Mouse (Mus musculus): ENCODE results near the gene Them5. TPM values are rescaled to one million over a fixed set of nuclear protein-coding genes. Genes with fewer than 3 reads are reported as not detected.

The Them5 gene
- polyA plus RNA-seq (2017; shearing (Covaris generic)) = not detected

DNA sequence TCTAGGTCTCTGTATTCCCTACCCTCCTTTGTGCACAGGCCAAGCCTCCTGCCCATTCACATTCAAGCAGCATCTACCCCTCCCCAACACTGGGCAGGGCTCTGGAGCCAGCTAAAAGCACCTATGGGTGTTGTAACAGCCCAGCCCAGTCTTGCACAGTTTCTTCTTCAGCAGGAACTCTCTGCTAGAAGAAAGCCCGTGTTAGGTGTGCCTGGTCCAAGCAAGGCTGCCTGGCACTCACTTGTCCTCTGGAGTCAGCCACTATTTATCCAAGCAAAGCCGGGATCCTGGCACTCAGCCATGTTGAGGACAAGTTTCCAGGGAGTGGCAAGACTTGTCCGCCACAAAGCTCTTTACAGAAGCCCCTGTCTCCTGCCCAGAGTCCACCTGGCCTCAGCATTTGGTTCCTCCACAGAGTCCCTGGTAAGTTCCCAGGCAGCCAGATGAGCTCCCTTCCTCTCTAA is at the start of gene Them5:
Them5 (plus strand) TSS at position 141 of the 464 bp plus-strand sequence.
- no peak for ATAC-seq

DNA sequence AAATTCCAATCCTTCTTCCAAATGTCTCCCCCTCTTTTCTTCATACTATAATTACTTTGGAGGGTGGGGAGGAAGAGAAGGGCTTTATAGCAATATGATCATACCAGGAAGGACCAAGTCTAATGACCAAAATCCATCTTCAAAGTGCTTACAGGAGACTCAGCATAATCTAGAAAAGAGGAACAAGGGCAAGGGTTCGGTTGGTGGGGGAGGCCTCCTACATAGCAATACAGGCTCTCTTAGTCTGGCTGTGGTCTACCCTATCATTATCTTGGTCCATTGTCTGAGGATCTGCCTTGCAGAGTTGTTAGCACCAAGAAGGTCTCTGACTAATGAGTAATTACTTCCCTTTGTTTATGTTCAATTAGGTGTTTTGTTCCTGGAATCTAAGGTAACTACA is 36.4 kb upstream of the Them5 start:
- no peak for ATAC-seq

GRCm38 (mm10) chr3:94306975-94307374 is 34.9 kb upstream of the Them5 start:
- ATAC-seq = no peak

DNA sequence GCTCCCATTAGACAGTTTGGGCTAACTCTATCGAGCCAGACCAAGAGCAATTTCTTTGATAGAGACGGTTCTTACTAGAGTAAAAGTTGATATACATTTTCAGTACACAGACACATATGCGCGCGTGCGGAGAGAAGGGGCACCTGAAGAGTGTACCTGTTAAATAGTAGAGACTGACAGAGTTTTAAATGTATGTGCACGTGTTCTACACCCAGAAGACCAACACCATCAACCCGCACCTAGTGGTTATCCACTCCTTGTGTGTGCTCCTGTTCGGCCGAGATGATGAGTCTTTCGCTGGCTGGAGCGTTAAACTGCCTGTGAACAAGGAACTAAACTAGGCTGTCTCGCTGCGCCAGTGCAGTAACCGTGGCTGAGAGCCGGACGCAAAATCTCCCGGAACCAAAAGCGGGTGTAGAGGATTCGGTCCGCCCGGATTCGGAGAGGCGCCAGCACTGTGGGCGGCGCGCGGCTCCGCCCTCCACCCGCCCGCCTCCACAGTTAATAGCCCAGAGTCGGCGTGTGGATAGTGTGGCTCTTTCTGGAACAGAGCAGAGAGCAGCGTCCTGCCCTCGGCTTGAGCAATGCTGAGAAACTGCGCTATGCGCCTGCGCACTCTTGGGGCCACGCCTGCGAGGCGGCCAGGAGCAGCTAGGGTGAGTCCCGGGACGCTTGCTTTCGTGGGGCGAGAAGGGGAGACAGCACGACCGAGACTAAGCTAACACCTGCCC is 32.1 kb upstream of the Them5 start, which contains the start of gene Them4:
Them4 (plus strand) TSS at position 457 of the 731 bp plus-strand sequence.
- ATAC-seq = peak; percentile 98

GRCm38 (mm10) chr3:94310491-94310890 is 31.4 kb upstream of the Them5 start:
- ATAC-seq = no peak

- no peak for ATAC-seq
These were observed 31.0 kb upstream of the Them5 start for GRCm38 (mm10) chr3:94310911-94311310.

GRCm38 (mm10) chr3:94311376-94311775 is 30.5 kb upstream of the Them5 start:
- no peak for ATAC-seq

- no peak for ATAC-seq
These were observed 13.2 kb upstream of the Them5 start for GRCm38 (mm10) chr3:94328681-94329080.

- no peak for ATAC-seq
These were observed 7.5 kb upstream of the Them5 start for GRCm38 (mm10) chr3:94334442-94334841.

GRCm38 (mm10) chr3:94338522-94338921 is 3.4 kb upstream of the Them5 start:
- ATAC-seq = no peak

GRCm38 (mm10) chr3:94342552-94342951 is 653 bp downstream of the Them5 start:
- no peak for ATAC-seq

DNA sequence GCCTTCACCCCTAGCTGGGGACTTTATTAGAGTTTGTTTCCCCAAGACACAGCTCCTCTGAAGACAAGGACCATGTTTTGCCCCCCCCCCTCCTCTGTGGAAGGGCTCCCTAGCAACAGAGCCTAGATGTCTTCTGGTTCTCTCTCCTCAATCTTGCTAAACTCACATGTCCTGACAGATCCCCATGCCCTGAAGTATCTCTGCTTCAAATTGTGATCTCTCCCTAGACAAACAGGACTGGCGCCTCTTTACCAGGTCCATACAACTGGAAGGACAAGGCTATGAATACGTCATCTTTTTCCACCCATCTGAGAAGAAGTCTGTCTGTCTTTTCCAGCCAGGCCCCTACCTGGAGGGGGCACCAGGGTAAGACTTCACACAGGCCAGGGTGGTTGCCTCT is 2.3 kb downstream of the Them5 start:
- no peak for ATAC-seq

- no peak for ATAC-seq
These were observed 3.0 kb downstream of the Them5 start for GRCm38 (mm10) chr3:94344897-94345296.

DNA sequence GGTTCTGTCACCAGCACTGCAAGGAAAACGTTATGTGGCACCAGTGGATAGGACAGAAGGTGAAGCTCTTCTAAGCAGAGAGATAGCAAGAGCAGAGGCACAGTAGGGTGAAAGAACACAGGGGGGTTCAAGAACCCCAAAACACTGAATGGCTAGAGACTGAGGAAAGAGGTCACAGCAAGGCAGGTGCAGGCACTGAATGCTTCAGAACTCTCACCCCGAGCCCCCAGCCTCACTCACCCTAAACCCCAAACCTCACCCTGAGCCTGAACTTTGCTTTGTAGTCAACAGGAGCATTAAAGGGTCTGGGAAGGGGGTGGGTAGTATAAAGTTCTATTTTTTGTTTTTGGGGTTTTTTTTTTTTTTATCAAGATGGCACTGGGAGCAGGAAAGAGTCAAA is 6.2 kb downstream of the Them5 start:
- no peak for ATAC-seq

GRCm38 (mm10) chr3:94360812-94361211 is 18.9 kb downstream of the Them5 start:
- no peak for ATAC-seq

DNA sequence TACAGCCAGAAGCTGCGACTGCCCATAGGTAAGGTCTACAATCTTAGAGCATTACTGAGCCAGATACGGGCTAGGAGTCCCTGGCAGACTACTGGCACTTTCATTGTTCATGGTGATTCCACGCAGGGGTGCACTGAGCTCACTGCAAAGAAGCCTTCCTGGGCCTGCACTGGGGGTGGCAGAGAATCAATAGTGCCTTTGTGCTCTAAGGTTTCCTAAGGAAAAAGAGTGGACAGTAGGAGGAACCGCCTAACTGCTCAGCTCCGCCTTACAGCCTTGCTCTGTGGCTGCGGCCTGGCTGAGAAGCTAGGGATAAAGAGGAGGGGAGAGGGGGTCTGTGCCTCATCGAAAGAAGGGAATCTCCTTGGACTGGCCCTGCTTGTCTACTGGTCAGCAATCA is 20.2 kb downstream of the Them5 start, which contains the start of gene C2cd4d:
C2cd4d (plus strand) TSS at position 301 of the 400 bp plus-strand sequence.
- ATAC-seq = no peak

DNA sequence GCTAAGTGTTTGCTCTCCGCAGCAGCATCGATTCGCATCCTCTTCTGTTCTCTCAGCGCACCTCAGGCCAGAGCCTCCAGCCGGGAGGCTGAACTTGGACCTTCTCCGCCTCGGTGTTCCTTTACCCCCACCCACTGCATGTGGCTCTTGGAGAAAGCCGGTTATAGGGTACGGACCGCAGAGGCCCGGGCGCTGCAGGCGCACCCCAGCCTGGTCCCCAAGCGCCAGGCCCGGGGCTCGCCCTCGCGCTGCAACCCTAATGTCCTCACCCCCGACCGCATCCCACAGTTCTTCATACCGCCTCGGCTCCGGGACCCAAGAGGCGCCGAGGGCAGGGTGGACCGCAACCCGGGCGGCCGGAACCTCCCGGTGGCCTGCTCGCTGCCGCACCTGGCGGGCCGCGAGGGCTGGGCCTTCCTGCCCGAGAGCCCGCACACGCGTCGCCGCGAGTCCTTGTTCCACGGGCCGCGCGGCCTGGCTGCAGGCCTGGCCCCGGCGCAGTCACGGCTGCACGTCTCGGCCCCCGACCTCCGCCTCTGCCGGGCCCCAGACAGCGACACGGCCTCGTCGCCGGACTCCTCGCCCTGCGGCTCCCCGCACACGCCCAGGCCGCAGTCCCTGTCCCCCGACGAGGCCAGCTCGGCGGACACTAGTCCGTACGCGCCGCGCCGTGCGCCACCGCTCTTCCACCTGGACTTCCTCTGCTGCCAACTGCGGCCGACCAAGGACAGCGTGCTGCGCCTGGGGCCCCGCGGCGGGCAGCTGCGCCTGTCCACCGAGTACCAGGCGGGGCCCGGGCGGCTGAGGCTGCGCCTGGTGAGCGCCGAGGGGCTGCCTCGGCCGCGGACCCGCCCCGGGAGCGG is 21.6 kb downstream of the Them5 start:
- ATAC-seq = no peak

- ATAC-seq = no peak
These were observed 22.2 kb downstream of the Them5 start for GRCm38 (mm10) chr3:94364154-94364526.

GRCm38 (mm10) chr3:94366761-94367160 is 24.9 kb downstream of the Them5 start:
- peak; percentile 90 for ATAC-seq

DNA sequence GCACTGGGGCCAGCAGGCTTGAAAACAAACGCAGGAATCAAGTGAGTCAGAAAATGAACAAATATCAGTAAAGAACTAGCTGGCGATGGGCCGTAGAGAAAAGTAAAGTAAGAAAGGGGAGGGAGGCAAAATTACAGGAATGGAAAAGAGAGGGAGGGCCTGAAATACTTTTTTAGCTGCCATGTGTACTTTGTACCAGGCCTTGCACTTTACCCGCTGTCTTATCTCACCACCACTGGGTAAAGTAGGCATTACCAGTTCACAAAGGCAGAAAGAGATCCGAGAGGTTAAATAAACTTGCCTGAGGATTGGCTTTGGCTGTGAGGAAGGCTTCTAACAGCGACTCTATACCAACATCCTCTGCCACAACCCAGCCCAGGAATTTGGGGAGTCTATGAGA is 25.6 kb downstream of the Them5 start:
- no peak for ATAC-seq

DNA sequence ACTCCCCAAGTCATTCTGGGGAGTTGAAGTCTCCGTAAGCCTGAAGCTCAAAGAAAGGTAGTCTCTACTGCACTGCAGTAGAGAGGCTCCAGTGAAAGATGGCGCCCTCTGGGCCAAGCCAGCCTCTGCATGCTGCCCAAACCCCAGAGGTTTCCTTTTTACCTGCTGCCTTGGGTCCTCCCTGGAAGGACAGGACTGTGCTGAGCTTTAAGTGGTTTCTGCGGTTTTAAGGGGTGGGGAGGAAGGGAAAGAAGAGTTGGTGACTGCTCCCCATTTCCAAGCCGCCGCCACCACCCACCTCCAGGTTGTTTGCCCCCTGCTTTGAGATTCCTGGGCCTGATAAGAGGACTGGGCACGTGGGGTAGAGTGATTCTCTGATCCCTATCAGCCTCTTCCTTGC is 26.7 kb downstream of the Them5 start:
- peak; percentile 11 for ATAC-seq

- ATAC-seq = no peak
These were observed 27.8 kb downstream of the Them5 start for GRCm38 (mm10) chr3:94369709-94370108.

DNA sequence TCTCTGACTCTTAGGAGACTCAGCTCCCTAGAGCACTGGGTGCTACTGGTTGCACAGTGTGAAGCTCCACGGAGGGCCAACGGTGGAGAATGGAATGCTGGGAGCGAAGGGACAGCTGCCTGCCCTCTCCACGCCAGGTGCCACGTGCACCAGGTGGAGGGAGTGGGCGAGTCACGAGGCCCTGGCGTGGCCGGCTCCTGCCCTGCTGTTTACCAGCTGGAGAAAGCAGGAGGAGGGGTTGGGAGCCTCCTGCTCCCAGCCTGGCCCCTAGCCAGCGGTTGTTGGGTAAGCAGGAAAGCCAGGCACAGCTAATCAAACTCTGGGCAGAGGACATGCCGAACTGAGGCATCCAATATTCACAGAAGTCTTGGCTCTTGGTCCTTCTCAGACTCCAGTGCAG is 29.7 kb downstream of the Them5 start:
- ATAC-seq = no peak

- no peak for ATAC-seq
These were observed 30.1 kb downstream of the Them5 start for GRCm38 (mm10) chr3:94372038-94372437.
